Mouse (Mus musculus) ovary, adult 18-20 months (tissue): ENCODE results near the gene Map3k7.

Experiments used
- DNase-seq: peaks from one replicate; pipeline ENCODE4 v3.0.0; 2022; ENCODE audit warnings: low spot score, mixed read lengths

Gene Map3k7

DNA sequence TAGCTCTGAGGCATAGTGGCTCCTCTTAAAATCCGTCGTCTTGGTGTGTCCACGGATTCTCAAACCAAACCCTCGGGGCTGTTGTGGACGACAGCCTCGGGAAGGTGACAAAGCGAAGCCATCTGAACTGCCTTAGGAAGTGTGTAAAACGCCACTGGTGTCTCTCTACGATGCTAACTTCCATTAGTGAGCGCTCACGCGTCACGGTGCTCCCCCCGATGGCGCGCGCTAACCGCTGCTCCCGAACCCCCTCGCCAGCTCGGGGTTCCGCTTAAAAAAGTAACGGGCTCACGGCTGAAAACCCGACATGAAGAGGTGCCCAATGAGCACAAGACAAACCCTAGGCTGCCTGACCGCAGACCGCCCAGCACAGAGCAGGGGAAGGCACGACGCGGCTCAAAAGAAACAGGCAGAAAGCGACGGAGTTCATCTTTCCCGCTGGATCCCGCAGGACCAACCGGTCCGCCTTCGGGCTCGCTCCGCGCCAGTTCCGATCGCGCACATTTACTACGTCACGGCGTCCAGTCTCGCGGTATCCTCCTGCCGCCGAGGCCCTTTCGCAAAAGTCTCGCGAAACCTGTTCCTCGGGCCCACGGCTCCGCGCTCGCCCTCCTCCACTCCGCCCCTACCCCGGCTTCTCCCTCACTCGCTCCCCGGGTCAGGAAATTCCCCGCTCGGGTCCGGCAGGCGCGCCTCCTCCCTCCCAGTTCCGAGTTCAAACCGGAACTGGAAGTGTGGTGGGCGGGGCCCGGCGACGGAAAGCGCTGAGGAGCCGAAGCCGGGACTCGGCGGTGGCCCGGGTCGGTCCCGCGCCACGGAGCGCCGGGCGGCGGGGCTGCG lies at the start of gene Map3k7:
Map3k7 (plus strand) TSS at position 744 of the 840 bp plus-strand sequence.
- peak; percentile 83 for DNase-seq

DNA sequence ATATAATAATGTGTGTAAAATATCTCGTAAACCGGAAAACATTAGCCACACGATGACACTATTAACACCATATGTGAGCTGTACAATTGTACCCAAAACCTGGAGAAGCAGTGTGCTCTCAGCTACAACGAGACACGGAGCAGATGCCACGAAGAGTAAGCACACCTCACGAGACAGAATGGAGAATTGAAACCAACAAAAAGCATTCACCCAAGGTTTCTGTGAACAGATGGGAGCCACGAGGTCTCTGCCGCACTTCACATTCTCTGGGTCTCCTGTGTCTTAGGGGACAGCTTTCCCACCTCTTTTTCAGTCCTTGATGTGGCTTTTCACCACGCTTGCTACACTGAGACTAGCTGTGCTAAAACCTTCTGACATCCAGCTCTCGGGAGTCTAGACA lies 48.8 kb upstream of the Map3k7 start:
- DNase-seq, result no peak

DNA sequence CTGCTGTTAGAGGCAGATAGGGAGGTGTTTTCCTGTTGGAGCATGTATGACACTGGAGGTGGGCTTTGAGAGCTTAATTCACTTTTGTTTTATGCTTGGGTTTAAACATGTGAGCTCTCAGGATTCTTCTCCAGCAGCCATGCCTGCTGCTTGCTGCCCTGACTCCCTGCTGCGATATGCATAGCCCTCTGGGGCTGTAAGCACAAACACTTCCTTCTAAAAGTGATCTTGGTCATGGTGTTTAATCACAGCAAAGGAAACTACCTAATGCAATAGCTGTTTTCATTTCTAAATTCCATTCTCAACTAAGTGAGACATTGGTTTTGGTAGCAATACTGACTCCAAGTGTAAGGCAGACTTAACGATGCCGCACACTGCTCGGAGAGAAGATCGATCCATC lies 45.2 kb upstream of the Map3k7 start:
- DNase-seq, result no peak

DNA sequence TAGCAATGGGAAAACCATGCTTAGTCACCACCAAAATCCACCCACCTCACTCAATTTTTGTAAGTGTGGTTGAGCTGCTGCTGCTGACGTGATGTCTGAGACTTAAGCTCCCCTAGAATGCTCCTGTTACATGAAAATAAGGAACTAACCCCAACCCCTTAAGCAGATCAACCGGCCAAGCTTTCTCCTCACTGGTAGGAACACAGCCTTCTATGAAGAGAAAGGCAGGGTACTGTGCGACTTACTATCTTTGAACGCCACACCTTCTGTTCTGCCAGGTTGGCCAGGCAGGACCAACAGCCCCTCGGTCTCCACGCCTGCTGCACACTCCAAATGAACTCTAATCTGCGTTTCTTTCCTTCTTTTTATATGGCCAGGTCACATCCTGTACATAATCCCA lies 41.7 kb upstream of the Map3k7 start:
- no peak for DNase-seq

DNA sequence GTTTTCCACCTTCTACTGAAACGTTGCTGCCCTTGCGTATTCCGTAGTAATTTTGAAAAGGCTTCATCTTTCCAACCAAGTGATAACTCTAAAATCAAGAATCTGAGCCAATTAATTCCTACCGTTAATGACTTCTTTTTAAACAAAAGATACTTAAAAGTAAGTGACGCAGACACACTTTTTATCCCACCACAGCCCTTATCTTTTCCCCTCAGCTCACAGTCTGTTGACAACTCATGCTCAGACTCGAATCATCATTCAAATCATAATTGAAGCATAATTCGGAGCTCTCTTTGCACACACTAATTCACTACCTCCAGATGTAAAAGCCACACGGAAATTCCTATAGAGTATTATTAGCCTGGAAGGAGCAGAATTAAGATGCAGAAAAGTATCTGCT lies 40.5 kb upstream of the Map3k7 start:
- no peak for DNase-seq

DNA sequence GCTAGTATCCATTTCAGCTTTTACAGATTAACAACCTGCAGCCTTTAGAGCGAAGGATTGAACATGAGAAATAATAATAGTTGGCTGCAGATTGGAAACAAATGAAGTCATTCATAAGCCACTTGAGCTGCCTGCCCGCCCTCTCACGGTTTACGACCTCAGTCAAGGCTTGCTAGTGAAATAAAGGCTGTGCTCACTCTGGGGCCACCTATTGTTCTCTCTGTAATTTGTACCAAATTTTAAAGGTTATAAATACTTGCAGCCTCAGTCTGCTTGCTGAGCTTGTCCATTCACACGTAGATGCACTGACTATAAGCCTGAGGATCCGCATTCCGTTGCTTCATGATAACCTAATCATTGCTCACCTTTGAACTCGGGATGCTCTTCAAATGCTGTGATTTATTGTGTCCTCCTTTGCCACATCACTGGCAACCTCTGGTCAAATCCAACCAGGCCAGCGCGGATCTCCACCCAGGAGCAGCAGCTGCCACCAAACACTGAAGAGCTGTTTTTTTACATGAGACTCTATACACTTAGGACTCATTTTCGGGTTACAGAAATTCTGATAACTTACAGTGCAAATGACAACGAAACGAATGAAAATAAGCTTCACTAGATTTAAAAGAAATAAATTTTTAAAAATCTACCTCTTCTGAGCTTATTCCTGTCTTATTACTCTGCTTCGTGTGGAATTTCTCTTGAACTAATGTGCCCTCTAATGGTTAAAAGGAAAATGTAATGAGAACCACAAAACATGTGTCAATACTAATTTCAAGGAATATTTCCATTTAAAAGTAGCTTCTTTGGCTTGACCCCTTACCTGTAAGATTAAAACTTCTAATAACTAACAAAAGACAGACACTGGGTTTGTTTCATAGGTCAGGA lies 39.4 kb upstream of the Map3k7 start:
- DNase-seq, result no peak

DNA sequence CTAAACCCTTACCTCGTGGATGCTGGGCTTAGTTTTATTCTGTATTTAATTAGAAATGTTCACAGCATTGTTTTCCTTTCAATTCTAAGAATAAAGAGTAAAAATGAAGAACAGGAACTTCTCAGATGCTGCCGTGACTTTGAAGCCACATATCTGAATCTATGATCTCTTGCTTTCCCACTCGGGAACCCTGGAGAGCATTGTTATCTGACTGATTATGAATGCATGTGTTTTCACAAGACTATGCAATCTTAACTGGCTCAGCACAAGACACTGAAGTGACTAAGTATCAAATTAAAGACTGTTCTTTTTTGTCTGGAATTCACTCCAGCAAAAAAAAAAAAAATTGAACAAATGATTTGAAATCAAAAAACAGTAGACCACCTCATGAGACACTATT lies 30.7 kb upstream of the Map3k7 start:
- DNase-seq, result no peak

DNA sequence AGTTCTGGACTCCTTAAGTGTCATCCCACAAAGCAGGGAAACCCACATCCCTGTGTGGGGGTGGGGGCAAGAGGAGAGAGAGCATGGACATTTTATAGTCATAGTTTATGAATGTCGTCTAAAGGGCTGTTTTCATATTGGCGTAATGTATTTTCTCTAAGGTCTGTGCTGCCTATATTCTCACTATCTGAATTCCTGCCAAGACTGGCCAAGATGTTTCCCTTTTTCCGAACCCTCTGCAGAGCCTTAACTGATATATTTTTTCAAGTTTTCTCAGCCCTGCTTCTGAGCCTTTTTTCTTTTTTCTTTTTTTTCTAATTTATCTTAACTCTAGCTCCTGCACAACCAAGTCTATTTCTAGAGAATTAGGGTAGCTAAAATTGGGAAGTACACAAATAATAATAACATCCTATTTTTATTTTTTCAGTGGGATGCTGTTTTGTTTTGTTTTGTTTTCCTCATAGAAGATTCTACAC lies 28.0 kb upstream of the Map3k7 start:
- DNase-seq, result no peak

DNA sequence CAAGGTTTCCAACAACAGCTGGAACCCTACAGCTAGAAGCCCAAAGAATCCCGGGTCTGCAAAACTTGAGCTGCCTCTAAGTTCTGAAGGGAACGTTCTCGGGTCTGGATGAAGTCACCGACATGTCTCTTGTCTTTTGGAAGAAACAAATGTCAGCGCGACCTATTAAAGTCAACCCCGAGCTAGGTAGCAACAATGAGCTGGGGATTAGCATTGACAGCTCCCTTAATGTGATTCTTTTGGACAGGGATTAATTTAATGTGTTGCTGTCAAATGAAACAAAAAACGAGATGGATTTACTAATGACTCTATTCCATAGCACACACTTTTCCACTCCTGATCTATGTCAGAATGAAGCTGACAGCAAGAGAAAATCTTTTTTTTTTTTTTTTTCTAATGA lies 27.5 kb upstream of the Map3k7 start:
- DNase-seq, result no peak

DNA sequence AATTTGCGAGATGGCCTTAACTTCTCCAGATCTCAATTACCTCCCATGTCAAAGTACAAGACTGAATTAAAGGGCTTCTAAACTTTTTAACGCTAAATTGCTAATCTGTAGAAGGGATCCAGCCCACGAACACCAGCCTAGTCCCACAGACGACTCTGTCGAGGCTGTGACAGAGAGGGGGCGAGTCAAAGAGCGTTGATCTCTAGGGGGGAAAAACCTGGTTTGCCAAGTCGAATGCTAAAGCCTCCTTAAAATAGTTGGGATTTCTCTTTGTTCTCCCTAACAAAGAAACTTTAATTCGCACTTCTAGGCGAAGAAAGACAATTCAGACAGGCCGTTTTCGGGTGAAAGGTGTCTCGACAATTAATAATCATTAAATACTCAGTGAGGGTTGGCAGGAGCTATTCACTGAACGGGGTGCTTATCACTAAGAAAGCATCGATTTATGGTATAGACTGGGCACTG lies 27.0 kb upstream of the Map3k7 start:
- no peak for DNase-seq

DNA sequence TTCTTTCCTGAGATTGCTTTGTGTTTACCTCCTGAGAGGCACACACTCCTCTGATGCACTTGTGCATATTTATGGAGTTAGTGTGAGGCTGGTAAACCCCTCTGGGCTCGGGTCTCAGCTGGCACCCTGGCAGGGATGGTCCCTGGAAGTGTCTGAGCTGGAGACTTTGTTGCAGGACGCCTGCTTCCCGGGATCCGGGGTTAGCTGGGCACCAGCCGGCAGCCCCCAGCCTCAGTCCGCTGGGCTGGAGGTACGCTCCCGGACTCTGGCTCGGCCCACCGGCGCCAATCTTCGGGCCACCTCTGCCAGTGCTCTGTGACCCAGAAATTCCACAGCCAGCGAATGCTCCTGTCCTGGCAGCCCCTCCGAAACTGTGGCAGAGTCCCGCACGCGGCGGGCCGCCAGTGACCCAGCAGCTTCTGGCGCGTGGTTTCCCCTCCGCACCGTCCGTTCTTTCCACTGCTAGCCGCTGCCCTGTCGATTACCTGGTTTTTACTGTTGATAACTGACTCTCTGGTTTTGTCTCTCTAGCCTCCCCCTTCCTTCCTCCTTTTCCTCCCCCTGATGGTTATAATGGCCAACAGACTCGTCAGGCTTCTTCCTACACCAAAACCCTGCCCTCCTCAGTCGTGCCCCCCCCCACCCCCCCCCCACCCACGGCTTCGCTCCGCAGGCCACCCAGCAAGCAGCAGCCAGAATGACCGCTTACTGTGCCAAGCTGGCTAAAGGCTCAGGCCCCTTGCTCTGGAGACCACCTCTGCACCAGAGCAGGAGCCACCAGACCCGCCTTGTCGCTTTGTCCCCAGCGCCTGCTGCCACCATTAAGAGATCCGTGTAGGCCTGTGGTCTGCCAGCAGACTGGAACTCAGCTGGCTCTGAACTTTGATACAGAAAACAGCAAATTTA lies 26.3 kb upstream of the Map3k7 start:
- DNase-seq, result peak; percentile 4

DNA sequence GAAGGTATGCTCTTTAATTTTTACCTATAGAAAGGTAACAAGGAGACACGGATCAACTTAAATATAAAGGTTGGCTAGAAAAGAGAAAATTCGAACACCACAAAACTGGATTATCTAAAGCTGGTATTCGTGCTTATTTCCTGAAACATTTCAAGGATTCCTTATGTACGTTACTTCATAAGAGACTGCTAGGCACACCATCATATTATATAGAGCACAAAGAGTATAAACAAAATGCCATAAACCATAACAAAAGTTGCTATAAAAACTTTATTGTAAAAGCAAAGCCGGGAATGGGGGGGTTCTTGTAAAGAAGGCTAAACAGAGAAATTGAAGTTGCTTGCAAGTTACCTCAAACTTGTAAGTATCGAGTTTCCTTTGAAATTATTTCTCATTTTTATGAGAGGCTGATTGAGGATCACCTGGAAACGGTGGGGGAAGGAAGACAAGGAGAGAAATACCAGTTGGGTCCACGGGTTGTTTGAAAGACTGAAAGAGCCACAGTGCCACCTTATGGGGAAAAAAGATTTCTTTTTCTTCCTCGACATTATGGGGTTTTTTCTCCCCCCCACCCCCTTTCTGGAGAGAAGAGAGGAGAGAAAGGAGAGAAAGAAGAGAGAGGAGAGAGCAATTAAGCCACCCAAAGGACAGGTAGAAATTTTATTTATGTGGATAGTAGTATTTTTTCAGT lies 25.3 kb upstream of the Map3k7 start:
- DNase-seq, result no peak

DNA sequence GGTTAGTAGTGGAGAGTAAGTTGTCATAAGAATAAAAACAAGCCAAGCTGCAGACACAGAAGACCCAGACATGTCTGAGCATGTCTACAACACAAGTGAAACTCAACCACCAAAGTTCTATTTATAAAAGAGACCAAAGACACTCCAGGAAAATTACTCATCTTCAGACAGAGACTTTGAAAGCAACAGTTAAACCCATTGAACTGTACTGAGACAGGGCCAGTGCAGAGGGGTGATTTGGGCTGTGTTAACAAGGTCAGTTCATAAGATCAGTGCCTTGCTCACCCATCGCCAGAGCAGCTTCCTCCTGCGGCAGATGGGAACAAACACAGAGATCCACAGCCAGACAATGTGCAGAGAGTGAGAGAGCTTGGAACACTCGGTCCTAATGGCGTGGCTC lies 22.3 kb upstream of the Map3k7 start:
- DNase-seq, result no peak

DNA sequence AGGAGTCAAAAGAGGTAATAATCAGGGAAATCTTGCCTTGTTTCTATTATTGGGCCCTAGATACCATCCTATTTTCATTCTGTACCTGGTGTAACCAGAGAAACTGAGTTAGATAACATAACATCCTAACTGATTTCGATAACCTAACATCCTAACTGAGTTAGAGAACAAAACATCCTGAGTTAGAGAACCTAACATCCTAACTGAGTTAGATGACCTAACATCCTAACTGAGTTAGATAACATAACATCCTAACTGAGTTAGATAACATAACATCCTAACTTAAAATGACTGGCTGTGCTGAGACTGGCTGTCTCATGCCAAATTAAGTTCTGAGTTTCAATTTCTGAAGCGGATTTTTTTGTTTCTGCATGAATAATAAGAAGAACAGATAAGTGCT lies 20.9 kb upstream of the Map3k7 start:
- DNase-seq, result no peak

DNA sequence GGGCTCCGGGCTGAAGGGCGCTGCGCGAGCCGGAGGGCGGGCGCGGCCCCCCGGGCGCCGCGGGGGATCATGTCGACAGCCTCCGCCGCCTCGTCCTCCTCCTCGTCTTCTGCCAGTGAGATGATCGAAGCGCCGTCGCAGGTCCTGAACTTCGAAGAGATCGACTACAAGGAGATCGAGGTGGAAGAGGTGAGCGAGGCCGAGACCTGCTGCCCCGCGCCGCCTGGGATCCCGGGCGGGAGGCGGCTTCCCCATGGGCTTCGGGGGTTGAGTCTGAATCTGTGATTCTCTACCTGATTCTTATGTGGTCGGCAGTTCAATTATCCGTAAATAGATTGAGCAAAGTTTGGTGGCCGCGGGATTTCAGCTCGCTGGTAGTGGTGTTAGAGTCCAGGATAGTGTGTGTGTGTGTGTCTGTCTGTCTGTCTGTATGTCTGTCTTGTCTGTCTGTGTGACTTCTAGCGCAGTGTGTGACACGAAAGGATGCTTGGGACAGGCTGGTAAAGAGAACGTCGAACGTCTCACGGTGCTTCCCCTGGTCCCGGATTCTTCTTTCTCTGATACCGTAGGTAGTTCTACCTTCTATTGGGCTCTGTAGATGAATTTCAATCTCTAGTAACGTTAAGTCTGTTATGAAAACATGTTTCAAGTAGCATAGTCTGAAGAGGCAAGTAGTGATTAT lies 438 bp downstream of the Map3k7 start:
- no peak for DNase-seq

DNA sequence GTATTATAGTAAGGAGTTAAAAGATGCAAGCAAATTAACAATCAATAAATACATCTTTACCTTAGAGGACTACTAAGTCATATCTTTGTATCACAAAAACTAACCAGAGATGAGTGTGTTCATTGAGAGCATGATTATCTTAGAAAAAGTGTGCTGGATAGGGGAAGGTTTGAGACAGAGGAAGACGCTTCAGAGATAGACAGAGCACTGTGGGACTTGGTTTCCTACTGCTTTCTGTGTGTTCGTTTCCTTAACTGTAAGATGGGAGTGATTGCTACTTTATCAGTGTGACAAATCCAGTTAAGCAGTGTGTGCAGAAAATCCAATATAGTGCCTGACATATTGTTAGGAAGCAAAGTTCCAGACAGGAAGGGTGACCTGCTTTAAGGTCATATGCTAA lies 1.3 kb downstream of the Map3k7 start:
- DNase-seq, result no peak

DNA sequence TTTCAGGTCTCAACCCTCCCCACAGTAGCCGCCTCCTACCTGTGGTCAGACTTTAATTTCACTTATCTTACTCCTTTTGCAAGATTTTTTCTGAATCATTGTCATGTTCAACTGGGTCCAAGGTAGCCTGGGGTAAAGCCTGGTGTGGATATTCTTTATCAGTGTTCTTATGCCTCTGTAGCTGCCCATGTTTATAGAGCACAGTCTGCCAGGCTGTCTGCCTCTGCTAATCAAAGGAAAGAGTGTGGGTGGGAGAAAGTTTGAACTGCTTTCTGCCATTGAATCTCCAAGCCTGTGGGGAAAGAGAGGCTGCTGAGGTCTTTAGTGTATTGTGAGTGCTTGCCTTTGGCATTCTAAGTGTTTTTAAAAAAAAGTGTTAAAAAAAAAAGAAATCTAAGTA lies 7.5 kb downstream of the Map3k7 start:
- DNase-seq, result no peak

DNA sequence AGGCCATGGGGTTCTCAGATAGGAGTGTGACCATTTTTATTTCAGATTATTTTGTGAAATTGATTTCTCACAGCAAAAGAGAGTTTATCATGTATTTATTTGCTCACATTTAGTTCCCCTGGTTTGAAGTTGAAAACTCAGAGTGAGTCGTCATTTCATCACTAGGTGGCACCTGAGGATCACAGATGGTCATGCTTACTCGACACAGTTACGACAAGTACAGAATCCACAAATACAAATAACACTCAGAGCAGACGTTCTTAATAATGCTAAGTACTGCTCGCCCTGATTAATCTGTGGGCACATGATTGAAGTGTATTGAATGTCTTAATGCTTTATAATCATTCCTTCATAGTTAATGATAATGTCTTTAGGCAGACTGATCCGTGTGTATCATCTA lies 8.3 kb downstream of the Map3k7 start:
- DNase-seq, result no peak

DNA sequence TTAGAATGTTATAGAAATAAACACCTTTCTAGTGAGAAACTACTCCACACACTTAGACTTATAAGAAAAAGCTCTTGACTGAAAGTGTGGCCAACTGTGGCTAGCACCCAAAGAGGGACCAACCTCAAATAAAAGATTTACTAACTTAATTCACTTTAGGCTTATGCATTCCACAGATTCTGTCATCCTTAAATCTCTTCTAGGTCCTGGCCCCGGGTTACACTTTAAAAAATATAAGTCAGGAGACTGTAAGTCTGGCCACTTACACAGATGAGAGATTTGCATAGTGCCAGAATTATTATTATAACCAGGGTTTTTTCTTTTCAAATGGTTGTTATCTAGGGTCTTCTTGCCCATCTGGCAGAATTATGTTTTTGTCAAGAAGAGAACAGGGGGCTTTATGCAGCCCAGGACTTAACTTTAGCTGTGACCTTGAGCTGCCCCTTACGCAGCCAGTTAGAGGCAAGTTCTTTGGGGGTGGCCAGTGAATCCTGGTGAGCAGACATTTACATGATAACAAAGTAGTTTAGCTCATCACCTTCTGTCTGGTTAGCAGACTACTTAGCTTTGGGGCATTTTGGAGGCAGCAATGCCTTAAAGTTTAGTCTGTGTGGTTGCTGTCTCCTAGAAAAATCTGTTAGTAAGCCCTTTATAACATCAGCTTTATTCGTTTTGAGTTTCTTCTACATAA lies 11.5 kb downstream of the Map3k7 start:
- DNase-seq, result no peak

DNA sequence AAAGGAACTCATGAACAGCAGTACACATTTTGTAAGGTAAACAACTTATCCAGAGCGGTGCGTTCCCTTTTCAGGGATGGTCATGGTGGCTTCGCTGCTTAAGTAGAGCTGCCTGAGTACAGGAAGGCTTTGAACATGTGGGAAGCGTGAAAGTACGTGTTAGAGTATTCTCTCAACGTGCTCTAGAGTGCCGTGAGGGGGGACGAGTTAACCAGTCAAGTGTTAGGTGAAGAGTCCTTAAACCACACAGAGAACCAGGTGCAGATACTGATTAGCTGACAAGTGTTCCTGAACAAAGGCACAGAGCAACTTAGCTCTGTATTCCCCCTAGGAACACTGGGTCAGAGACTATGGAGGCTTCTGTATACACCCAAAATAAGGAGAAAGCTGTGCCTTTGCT lies 18.0 kb downstream of the Map3k7 start:
- no peak for DNase-seq
